Mouse (Mus musculus) forebrain, postnatal 0 days (tissue): ENCODE results near the gene Ncor1. TPM values are rescaled to one million over a fixed set of nuclear protein-coding genes. Genes with fewer than 3 reads are reported as not detected.
"Not testable (repeated sequence)": the region's sequence is repeated elsewhere in the genome, so short reads cannot be mapped to it uniquely, and the experiment has no call there.

Experiments
- ATAC-seq: fragments of 200-750 bp; cut with Nextera tagmentation; 2 replicates; pipeline ENCODE4 v1.8.0; 2017; ENCODE audit warnings: mild to moderate bottlenecking, moderate library complexity
- DNase-seq: peaks from one replicate; pipeline ENCODE4 v3.0.0-alpha.2; 2015
- H3K27ac ChIP-seq: fragments of 300-500 bp; sonication (generic); 2 replicates; pipeline ENCODE4 v1.5.1; 2014; ENCODE audit warnings: low read depth, mild to moderate bottlenecking, antibody characterized with exemption, low read length, moderate library complexity, mixed read lengths
- H3K27me3 ChIP-seq: fragments of 300-500 bp; sonication (generic); 2 replicates; pipeline ENCODE4 v1.6.1; 2014; ENCODE audit warnings: mild to moderate bottlenecking, low read length, mixed read lengths; ENCODE audit not compliant: insufficient read depth
- H3K36me3 ChIP-seq: fragments of 300-500 bp; sonication (generic); 2 replicates; pipeline ENCODE4 v1.6.1; 2014; ENCODE audit warnings: mild to moderate bottlenecking, moderate library complexity; ENCODE audit not compliant: insufficient read depth
- H3K4me1 ChIP-seq: fragments of 300-500 bp; sonication (generic); 2 replicates; pipeline ENCODE4 v1.6.1; 2014; ENCODE audit warnings: antibody characterized with exemption; ENCODE audit not compliant: insufficient read depth
- H3K4me2 ChIP-seq: fragments of 300-500 bp; sonication (generic); 2 replicates; pipeline ENCODE4 v1.6.1; 2014; ENCODE audit warnings: low read depth, mild to moderate bottlenecking, moderate library complexity
- H3K4me3 ChIP-seq: fragments of 300-500 bp; sonication (generic); 2 replicates; pipeline ENCODE4 v1.5.1; 2014; ENCODE audit warnings: low read depth, low read length, mixed read lengths
- H3K9ac ChIP-seq: fragments of 300-500 bp; sonication (generic); 2 replicates; pipeline ENCODE4 v1.6.1; 2014; ENCODE audit warnings: mild to moderate bottlenecking
- H3K9me3 ChIP-seq: fragments of 300-500 bp; sonication (generic); 2 replicates; pipeline ENCODE4 v1.6.1; 2016; ENCODE audit warnings: low read length
- CTCF ChIP-seq: sonication (generic); IDR thresholded peaks from 2 replicates; pipeline ENCODE4 v1.5.1; 2016; ENCODE audit warnings: antibody characterized with exemption, control low read depth, low read depth
- WGBS: fragments of 180-500 bp; shearing (Covaris S2); extraction: QIAGEN DNeasy Blood & Tissue Kit; methylation state at CpG from one replicate; pipeline ENCODE4 v1.1.7; 2014; 5-methylcytosine and 5-hydroxymethylcytosine counted together
- polyA plus RNA-seq: library from polyadenylated mRNA; unstranded; fragments of >200 nt; fragmentation: Nextera tagmentation; extraction: Ambion mirVana; gene quantifications from 2 replicates; pipeline ENCODE4 v1.2.1, GENCODE M21; 2015
- total RNA-seq: library from RNA; depleted of rRNA; stranded (reverse); fragments of >200 nt; gene quantifications from 2 replicates; pipeline ENCODE4 v1.2.3, GENCODE M21; 2014

Gene Ncor1
- total and polyA plus RNA-seq, 2 experiments from 2014 or later: 122 to 153 TPM

DNA sequence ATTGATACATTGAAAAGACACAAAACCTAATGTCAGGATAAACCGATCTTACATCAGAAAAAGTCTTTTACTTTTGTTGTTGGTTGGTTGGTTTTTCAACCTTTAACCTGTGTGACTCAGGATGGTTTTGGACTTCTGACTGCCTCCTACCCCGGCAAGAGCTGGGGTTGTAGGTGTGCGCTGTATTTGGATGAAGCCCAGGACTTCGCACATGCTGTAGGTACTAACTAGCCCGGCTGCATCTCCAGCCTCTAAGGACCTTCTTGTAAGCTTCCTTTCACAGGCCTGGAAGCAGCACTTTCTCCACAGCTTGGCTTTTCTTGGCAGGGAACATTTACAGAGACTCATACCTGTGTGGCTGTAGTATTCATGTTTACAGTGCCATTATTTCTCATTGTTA, 15.2 kb upstream of the Ncor1 start:
- H3K27ac ChIP-seq: no peak overlapping the region
- 96% methylated on average over 5 of the region's 5 CpGs for WGBS
- no peaks in the 10 kb centered on the region for H3K27me3 ChIP-seq
- no peak overlapping the region for H3K4me3 ChIP-seq
- no peak overlapping the region for H3K9ac ChIP-seq
- no peaks in the 10 kb centered on the region for H3K4me1 ChIP-seq
- H3K36me3 ChIP-seq: no peaks in the 10 kb centered on the region
- ATAC-seq: no peak
- no peak overlapping the region for H3K4me2 ChIP-seq
- TF ChIP-seq CTCF: no peak
- no peak for DNase-seq
- no peaks in the 10 kb centered on the region for H3K9me3 ChIP-seq

DNA sequence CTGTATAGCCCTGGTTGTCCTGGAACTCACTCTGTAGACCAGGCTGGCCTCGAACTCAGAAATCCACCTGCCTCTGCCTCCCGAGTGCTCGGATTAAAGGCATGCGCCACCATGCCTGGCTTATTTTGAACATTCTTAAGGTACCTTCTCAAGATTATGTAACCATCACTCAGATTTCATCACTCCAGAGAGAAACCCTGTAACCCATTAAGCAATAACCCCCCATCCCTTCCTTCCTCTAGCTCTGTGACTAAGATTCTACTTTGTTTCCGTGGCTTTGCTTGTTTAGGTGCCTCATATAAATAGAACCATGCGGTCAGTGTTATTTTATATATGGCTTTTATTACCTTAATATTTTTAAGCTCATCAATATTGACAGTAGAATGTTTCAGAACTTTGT, 12.1 kb upstream of the Ncor1 start:
- no peak for TF ChIP-seq CTCF
- Histone ChIP-seq H3K4me3 (no peak overlapping the region), H3K27ac (no peak overlapping the region), H3K27me3 (no peaks in the 10 kb centered on the region), H3K9me3 (no peaks in the 10 kb centered on the region), H3K4me2 (no peak overlapping the region), H3K36me3 (no peaks in the 10 kb centered on the region), H3K4me1 (no peaks in the 10 kb centered on the region), H3K9ac (no peak overlapping the region)
- WGBS: 94% methylated on average over 6 of the region's 6 CpGs
- ATAC-seq (no peak), DNase-seq (no peak)

DNA sequence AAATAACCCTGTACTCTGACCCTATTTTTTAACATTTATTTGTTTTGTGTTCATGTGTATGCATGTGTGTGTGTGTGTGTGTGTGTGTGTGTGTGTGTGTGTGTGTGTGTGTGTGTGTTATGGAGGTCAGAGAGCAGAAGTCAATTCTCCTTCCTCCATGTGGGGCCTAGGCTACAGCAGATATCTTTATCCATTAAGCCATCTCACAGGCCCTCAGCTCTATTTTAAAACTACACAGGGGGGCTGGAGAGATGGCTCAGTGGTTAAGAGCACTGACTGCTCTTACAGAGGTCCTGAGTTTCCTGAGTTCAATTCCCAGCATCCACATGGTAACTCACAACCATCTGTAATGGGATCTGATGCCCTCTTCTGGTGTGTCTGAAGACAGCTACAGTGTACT, 8.9 kb upstream of the Ncor1 start:
- H3K9me3 ChIP-seq, H3K27me3 ChIP-seq, ATAC-seq, H3K36me3 ChIP-seq, H3K9ac ChIP-seq, DNase-seq, H3K4me2 ChIP-seq, H3K4me3 ChIP-seq, H3K4me1 ChIP-seq, H3K27ac ChIP-seq: not testable (repeated sequence)

DNA sequence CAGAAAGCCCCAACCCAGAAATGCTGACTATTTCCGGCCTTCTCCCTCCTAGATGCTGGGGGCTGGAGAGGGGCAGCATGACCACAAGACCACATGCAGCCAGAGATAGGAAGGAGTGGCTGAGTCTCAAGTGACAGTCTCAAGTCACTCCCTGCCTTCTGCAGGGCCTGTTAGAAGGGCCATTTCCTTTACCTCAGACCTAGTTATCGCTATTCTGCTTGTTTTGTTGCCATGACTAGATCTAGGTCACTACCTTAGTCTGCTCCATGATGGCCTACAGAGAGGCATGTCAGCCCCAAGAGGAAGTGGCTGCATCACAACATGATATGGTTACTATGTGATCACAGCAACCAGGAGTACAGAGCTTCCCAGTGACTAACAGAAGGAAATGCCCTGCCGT, 8.2 kb upstream of the Ncor1 start:
- ATAC-seq (no peak), DNase-seq (no peak)
- H3K36me3 ChIP-seq: no peaks in the 10 kb centered on the region
- WGBS: 90% methylated on average over 3 of the region's 3 CpGs
- TF ChIP-seq CTCF: no peak
- H3K9ac ChIP-seq: no peak overlapping the region
- H3K27ac ChIP-seq: no peak overlapping the region
- no peaks in the 10 kb centered on the region for H3K9me3 ChIP-seq
- H3K4me1 ChIP-seq: no peaks in the 10 kb centered on the region
- H3K4me2 ChIP-seq: no peak overlapping the region
- H3K4me3 ChIP-seq: no peak overlapping the region
- no peaks in the 10 kb centered on the region for H3K27me3 ChIP-seq

DNA sequence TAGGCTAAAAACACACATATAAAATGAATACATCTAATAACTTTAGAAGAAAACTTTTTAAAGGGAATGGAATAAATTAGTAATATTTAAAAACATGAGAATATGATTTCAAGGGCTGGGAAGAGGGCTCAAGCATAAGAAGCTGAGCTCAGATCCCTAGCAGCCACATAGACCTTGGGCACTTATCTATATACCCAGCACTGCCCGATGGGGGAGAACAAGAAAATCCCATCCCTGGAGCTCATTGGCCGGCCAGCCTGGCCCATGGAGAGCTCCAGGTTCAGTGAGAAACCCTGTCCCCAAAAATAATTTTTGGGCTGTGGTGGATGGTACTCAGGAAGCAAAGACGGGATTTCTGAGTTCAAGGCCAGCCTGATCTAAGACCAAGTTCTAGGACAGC, 7.5 kb upstream of the Ncor1 start:
- Histone ChIP-seq H3K27me3 (no peaks in the 10 kb centered on the region), H3K9me3 (no peaks in the 10 kb centered on the region), H3K36me3 (no peaks in the 10 kb centered on the region), H3K9ac (no peak overlapping the region), H3K27ac (no peak overlapping the region), H3K4me2 (no peak overlapping the region), H3K4me3 (no peak overlapping the region), H3K4me1 (no peaks in the 10 kb centered on the region)
- ATAC-seq (no peak), DNase-seq (no peak)
- 95% methylated on average over 3 of the region's 3 CpGs for WGBS
- no peak for TF ChIP-seq CTCF

DNA sequence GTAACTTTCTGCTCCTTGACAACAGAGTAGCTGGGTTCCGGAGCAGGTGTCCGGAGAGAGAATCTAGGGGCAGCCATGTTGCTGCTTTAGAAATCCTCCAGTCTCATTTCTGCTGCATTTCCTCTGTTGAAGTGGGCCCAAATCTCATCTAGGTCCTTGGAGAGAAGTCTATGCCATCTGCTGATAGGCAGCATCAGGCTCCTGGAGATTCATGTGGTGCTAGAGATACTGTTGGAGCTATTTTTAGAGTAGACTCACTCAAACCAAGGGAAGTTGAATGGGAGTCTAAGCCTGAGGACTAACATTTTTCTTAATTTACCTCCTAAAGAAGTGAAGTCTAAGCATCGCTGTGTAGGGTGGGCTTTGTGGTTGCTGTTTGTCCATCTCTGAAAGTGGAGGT, 6.4 kb upstream of the Ncor1 start:
- Histone ChIP-seq H3K9me3 (no peaks in the 10 kb centered on the region), H3K4me1 (no peaks in the 10 kb centered on the region), H3K27ac (no peak overlapping the region), H3K9ac (no peak overlapping the region), H3K4me2 (no peak overlapping the region), H3K27me3 (no peaks in the 10 kb centered on the region), H3K36me3 (no peaks in the 10 kb centered on the region), H3K4me3 (no peak overlapping the region)
- DNase-seq (no peak), ATAC-seq (no peak)
- TF ChIP-seq CTCF: no peak
- 94% methylated on average over 3 of the region's 3 CpGs for WGBS

DNA sequence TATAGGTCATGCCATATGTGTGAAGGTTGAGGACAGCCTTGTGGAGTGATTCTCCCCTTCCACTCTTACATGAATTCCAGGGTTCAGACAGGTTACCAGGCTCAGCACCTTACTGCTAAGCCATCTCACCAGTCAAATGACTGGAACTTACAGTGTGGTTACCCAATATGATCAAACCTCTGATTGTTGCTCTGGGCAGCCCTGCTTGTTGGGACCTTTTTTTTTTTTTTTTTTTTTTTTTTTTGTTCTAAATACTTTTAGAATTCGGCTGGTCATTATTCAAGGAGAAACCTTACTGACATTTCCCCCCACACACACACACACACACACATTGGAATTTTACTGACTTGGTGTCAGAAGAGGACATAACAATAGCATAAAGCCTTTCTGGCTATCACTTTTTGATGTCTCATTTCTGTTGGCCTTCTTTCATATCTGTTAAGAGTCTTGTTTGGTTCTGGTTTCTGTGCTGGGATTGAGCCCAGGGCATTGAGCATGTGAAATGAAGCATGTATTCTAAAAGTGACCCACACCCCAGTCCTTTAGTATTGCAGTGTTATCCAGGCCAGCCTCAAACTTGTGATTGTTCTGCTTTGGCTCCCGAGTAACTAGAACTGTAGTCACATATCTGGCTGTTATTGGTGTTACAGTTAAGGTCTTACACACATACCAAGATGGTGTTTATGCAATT, 5.0 kb upstream of the Ncor1 start:
- Histone ChIP-seq H3K4me1 (peaks cover 7% of the 10 kb centered on the region; the same call in 1 of the 2 replicates), H3K27me3 (no peaks in the 10 kb centered on the region), H3K9me3 (no peaks in the 10 kb centered on the region), H3K36me3 (no peaks in the 10 kb centered on the region), H3K4me3 (no peak overlapping the region), H3K4me2 (no peak overlapping the region), H3K27ac (no peak overlapping the region), H3K9ac (no peak overlapping the region)
- 28% methylated on average over 2 of the region's 2 CpGs for WGBS
- no peak for ATAC-seq
- TF ChIP-seq CTCF: no peak
- no peak for DNase-seq

DNA sequence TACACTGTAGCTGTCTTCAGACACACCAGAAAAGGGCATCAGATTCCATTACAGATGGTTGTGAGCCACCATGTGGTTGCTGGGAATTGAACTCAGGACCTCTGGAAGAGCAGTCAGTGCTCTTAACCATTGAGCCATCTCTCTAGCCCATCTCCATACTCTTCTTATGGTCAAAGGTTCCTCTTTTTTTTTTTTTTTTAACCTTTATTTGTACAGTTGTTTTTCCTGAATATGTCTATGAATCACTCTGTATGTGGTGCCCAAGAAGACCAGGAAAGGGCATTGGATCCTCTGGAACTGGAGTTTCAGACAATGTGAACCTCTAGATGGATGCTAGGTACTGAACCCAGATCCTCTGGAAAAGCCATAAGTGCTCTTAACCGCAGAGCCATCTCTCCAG, 4.2 kb upstream of the Ncor1 start:
- not testable (repeated sequence) for DNase-seq, H3K27me3 ChIP-seq, H3K27ac ChIP-seq, H3K36me3 ChIP-seq, H3K9ac ChIP-seq, H3K9me3 ChIP-seq, H3K4me3 ChIP-seq, ATAC-seq, H3K4me2 ChIP-seq, H3K4me1 ChIP-seq
- 97% methylated on average over 1 of the region's 1 CpGs for WGBS
